Comparison of ENCODE assay signal across 26 mouse cellular contexts in the genomic region with DNA sequence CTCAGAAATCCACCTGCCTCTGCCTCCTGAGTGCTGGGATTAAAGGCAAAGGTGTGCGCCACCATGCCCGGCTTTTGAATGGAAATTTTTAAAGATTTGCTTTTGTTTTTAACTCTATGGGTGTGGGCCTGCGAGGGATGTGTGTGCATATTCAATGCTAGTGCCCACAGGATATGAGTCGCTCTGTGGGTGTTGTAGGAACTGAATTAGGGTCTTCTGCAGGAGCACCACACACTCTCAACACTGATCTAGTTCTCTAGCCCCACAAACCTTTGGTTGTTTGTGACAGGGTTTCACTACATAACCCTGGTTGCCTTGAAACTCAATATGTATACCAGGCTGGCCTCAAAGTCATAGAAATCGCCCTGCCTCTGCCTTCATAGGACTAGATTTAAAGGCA. TPM values are rescaled to one million over a fixed set of nuclear protein-coding genes. Genes with fewer than 3 reads are reported as not detected.
"Had no signal": no experiment of that assay in that cellular context is flagged by ENCODE, and none has a peak within 500 bp of the region (broad histone marks: within the 10 kb centered on the region; RNA-seq: fewer than 3 reads in every experiment).

No protein-coding gene starts in this region.

- H3K4me1 ChIP-seq: embryonic facial prominence, embryonic 12.5 days had no signal

- H3K27ac ChIP-seq: embryonic facial prominence, embryonic 10.5 days; embryonic facial prominence, embryonic 12.5 days; embryonic facial prominence, embryonic 13.5 days; embryonic facial prominence, embryonic 15.5 days; forebrain, embryonic 10.5 days; forebrain, embryonic 12.5 days; forebrain, embryonic 13.5 days; forebrain, embryonic 15.5 days; gastrocnemius, adult 2 months; heart, adult 2 months had no signal

- ATAC-seq: forebrain, embryonic 13.5 days; forebrain, embryonic 14.5 days; forebrain, embryonic 15.5 days; forebrain, embryonic 16.5 days; forebrain, postnatal 0 days had no signal

- DNase-seq: cerebellum, adult 8-10 months; cerebellum, adult 9-10 months; cerebellum, adult 9-11 months; cerebellum, postnatal 10 days; cerebellum, postnatal 14 days; cerebellum, postnatal 36 days; embryo, embryonic 11 days; forebrain, postnatal 0 days; gastrocnemius, adult 2 months; gastrocnemius, postnatal 10 days; gastrocnemius, postnatal 14 days; gastrocnemius, postnatal 25 days; gastrocnemius, postnatal 36 days; heart, adult 11 months; heart, adult 2 months had no signal

- H3K27me3 ChIP-seq: embryonic facial prominence, embryonic 12.5 days; embryonic facial prominence, embryonic 13.5 days; embryonic facial prominence, embryonic 15.5 days; forebrain, embryonic 12.5 days; forebrain, embryonic 13.5 days; forebrain, embryonic 15.5 days had no signal

- H3K4me3 ChIP-seq: embryonic facial prominence, embryonic 10.5 days; embryonic facial prominence, embryonic 12.5 days; embryonic facial prominence, embryonic 13.5 days; embryonic facial prominence, embryonic 15.5 days; erythroblast, embryonic 14.5 days; forebrain, embryonic 10.5 days; forebrain, embryonic 12.5 days; forebrain, embryonic 13.5 days; forebrain, embryonic 15.5 days; gastrocnemius, adult 2 months; heart, adult 2 months had no signal

- H3K9me3 ChIP-seq: embryonic facial prominence, embryonic 10.5 days; embryonic facial prominence, embryonic 12.5 days; embryonic facial prominence, embryonic 15.5 days; forebrain, embryonic 13.5 days; forebrain, embryonic 15.5 days had no signal

- H3K9ac ChIP-seq: embryonic facial prominence, embryonic 12.5 days; embryonic facial prominence, embryonic 13.5 days; embryonic facial prominence, embryonic 15.5 days; forebrain, embryonic 12.5 days; forebrain, embryonic 13.5 days; forebrain, embryonic 15.5 days; forebrain, postnatal 0 days had no signal

- H3K36me3 ChIP-seq: embryonic facial prominence, embryonic 10.5 days; embryonic facial prominence, embryonic 12.5 days; embryonic facial prominence, embryonic 13.5 days; embryonic facial prominence, embryonic 15.5 days; forebrain, embryonic 10.5 days; forebrain, embryonic 12.5 days; forebrain, embryonic 15.5 days had no signal

- H3K4me2 ChIP-seq: embryonic facial prominence, embryonic 12.5 days; embryonic facial prominence, embryonic 13.5 days; embryonic facial prominence, embryonic 15.5 days; forebrain, embryonic 12.5 days; forebrain, embryonic 13.5 days; forebrain, embryonic 15.5 days had no signal

RNA-seq across cellular contexts. Expression of gene Cfap97d2, which starts 16.4 kb away (rescaled TPM):
- polyA plus RNA-seq: erythroblast, embryonic 14.5 days had no signal
